ENCODE assay signal across 20 mouse cellular contexts in genomic region chr5:137091560-137091959, GRCm38 (mm10). TPM values are rescaled to one million over a fixed set of nuclear protein-coding genes. Genes with fewer than 3 reads are reported as not detected.
A peak's percentile ranks its signal among the peaks of the same experiment; 100 is the strongest.
DNase-seq lines count a peak whose midpoint lies in the region; ATAC-seq lines count a peak whose summit lies in the region.
"Had no signal": no experiment of that assay in that cellular context is flagged by ENCODE, and none has a peak within 500 bp of the region (broad histone marks: within the 10 kb centered on the region; RNA-seq: fewer than 3 reads in every experiment).

No protein-coding gene starts in this region.

- ATAC-seq in heart, embryonic 16.5 days (replicated peaks; ENCODE audit: extremely low read depth, insufficient read depth, low FRiP score): no peak
- ATAC-seq in limb, embryonic 15.5 days (ENCODE audit: insufficient number of reproducible peaks, low FRiP score, low TSS enrichment, low read depth): no peak
- ATAC-seq: hindbrain, embryonic 16.5 days; midbrain, embryonic 13.5 days had no signal

- H3K4me3 ChIP-seq in heart, embryonic 16.5 days (ENCODE audit: low read length): no peak overlapping the region
- H3K4me3 ChIP-seq in embryonic facial prominence, embryonic 10.5 days: no peak overlapping the region
- H3K4me3 ChIP-seq in limb, embryonic 15.5 days: no peak overlapping the region
- H3K4me3 ChIP-seq: gastrocnemius, adult 2 months; midbrain, embryonic 13.5 days; neural tube, embryonic 15.5 days had no signal

- no peak for DNase-seq in heart, adult 8-10 months (ENCODE audit: low spot score)
- DNase-seq in 416B (ENCODE audit: low read depth): peak; percentile 68
- DNase-seq in embryonic facial prominence, embryonic 10.5 days (ENCODE audit: low spot score): no peak
- DNase-seq in spleen, adult 12 weeks (ENCODE audit: low spot score): no peak
- DNase-seq in adrenal gland, postnatal 36 days: no peak
- DNase-seq in layer of hippocampus, adult 18-20 months (ENCODE audit: low spot score in 2 of 2): no peak
- DNase-seq: gastrocnemius, adult 2 months; heart, postnatal 14 days; kidney, adult 11 months; kidney, postnatal 14 days; layer of hippocampus, adult 9-11 months; retina, postnatal 1 day had no signal

- no peak overlapping the region for H3K27ac ChIP-seq in heart, embryonic 16.5 days (ENCODE audit: low read length)
- peak overlapping the region; percentile 30; the same call in 1 of the 2 replicates for H3K27ac ChIP-seq in embryonic facial prominence, embryonic 10.5 days (replicated peaks)
- H3K27ac ChIP-seq in limb, embryonic 15.5 days: peak overlapping the region; percentile 18; the same call in 1 of the 2 replicates
- H3K27ac ChIP-seq: gastrocnemius, adult 2 months; midbrain, embryonic 13.5 days; neural tube, embryonic 15.5 days had no signal

- H3K9ac ChIP-seq in heart, embryonic 16.5 days (ENCODE audit: low read length): 0 out of 2 replicates have a peak overlapping the region, but pooled peaks have one; percentile 22
- no peak overlapping the region for H3K9ac ChIP-seq in limb, embryonic 15.5 days
- H3K9ac ChIP-seq: midbrain, embryonic 13.5 days; neural tube, embryonic 15.5 days had no signal

- no peak overlapping the region for H3K4me2 ChIP-seq in heart, embryonic 16.5 days (ENCODE audit: low read depth, low read length)
- H3K4me2 ChIP-seq in limb, embryonic 15.5 days: no peak overlapping the region
- H3K4me2 ChIP-seq: midbrain, embryonic 13.5 days; neural tube, embryonic 15.5 days had no signal

- peaks cover 2% of the 10 kb centered on the region; the same call in 1 of the 2 replicates for H3K4me1 ChIP-seq in heart, embryonic 16.5 days (ENCODE audit: control insufficient read depth, insufficient read depth, low read length)
- peaks cover 8% of the 10 kb centered on the region for H3K4me1 ChIP-seq in embryonic facial prominence, embryonic 10.5 days
- H3K4me1 ChIP-seq in limb, embryonic 15.5 days: peaks cover 3% of the 10 kb centered on the region
- H3K4me1 ChIP-seq: midbrain, embryonic 13.5 days; neural tube, embryonic 15.5 days had no signal

- H3K27me3 ChIP-seq in heart, embryonic 16.5 days (ENCODE audit: control insufficient read depth, insufficient read depth, low read length): no peaks in the 10 kb centered on the region
- H3K27me3 ChIP-seq in embryonic facial prominence, embryonic 10.5 days (replicated peaks; ENCODE audit: low read depth, poor library complexity, severe bottlenecking): no peaks in the 10 kb centered on the region
- no peaks in the 10 kb centered on the region for H3K27me3 ChIP-seq in limb, embryonic 15.5 days
- H3K27me3 ChIP-seq: midbrain, embryonic 13.5 days; neural tube, embryonic 15.5 days had no signal

- H3K36me3 ChIP-seq in heart, embryonic 16.5 days (ENCODE audit: control insufficient read depth, insufficient read depth): no peaks in the 10 kb centered on the region
- no peaks in the 10 kb centered on the region for H3K36me3 ChIP-seq in embryonic facial prominence, embryonic 10.5 days (replicated peaks)
- H3K36me3 ChIP-seq in limb, embryonic 15.5 days: no peaks in the 10 kb centered on the region
- H3K36me3 ChIP-seq: midbrain, embryonic 13.5 days; neural tube, embryonic 15.5 days had no signal

- no peaks in the 10 kb centered on the region; the same call in 1 of the 2 replicates for H3K9me3 ChIP-seq in heart, embryonic 16.5 days (replicated peaks; ENCODE audit: control insufficient read depth, low read length)
- H3K9me3 ChIP-seq in embryonic facial prominence, embryonic 10.5 days: peaks cover 5% of the 10 kb centered on the region
- no peaks in the 10 kb centered on the region for H3K9me3 ChIP-seq in limb, embryonic 15.5 days
- H3K9me3 ChIP-seq: midbrain, embryonic 13.5 days; neural tube, embryonic 15.5 days had no signal

- WGBS in heart, embryonic 16.5 days: 53% methylated on average over 6 of the region's 6 CpGs
- WGBS in embryonic facial prominence, embryonic 10.5 days: 59% methylated on average over 6 of the region's 6 CpGs
- 50% methylated on average over 6 of the region's 6 CpGs for WGBS in limb, embryonic 15.5 days

RNA-seq across cellular contexts. Expression of gene Serpine1, which starts 19.5 kb away (rescaled TPM):
- polyA plus RNA-seq in heart, embryonic 16.5 days (2015; fragmentation: Nextera tagmentation; extraction: Ambion mirVana): 1.1 and 1.3 TPM in 2 replicates
- total RNA-seq in heart, adult 8-10 months (2022): 10 to 100 TPM; 33.2 to 59.2 (median 47.4) TPM
- polyA plus RNA-seq in embryonic facial prominence, embryonic 10.5 days (2016; fragmentation: Nextera tagmentation; extraction: Ambion mirVana): 0.12 TPM in 1 of 2 replicates, not detected in the other
- polyA plus RNA-seq in limb, embryonic 15.5 days (2015; fragmentation: Nextera tagmentation; extraction: Ambion mirVana): 0.52 and 0.65 TPM in 2 replicates
- total RNA-seq in adrenal gland, postnatal 36 days (2021): 10 to 100 TPM in 1 of 2 experiments, 1 to 10 TPM in 1; 3.5 to 11.2 TPM
- total RNA-seq in layer of hippocampus, adult 18-20 months (2021): under 1 TPM; 0.40 to 0.94 TPM
- total RNA-seq: granulocyte monocyte progenitor cell, adult 5-6 weeks had no signal

RNA-seq across cellular contexts. Expression of gene Trim56, which starts 24.4 kb away (rescaled TPM):
- polyA plus RNA-seq in heart, embryonic 16.5 days (2015; fragmentation: Nextera tagmentation; extraction: Ambion mirVana): 7.1 and 7.2 TPM in 2 replicates
- 10 to 100 TPM; 20.2 to 22.1 (median 21.5) TPM for total RNA-seq in heart, adult 8-10 months (2022)
- 3.7 and 3.8 TPM in 2 replicates for polyA plus RNA-seq in embryonic facial prominence, embryonic 10.5 days (2016; fragmentation: Nextera tagmentation; extraction: Ambion mirVana)
- 7.6 and 8.8 TPM in 2 replicates for polyA plus RNA-seq in limb, embryonic 15.5 days (2015; fragmentation: Nextera tagmentation; extraction: Ambion mirVana)
- 10 to 100 TPM; 40.9 to 44.8 TPM for total RNA-seq in adrenal gland, postnatal 36 days (2021)
- total RNA-seq in layer of hippocampus, adult 18-20 months (2021): 1 to 10 TPM; 5.9 to 6.0 TPM

RNA-seq across cellular contexts. Expression of gene Ap1s1, which starts 45.6 kb away (rescaled TPM):
- polyA plus RNA-seq in heart, embryonic 16.5 days (2015; fragmentation: Nextera tagmentation; extraction: Ambion mirVana): 133 and 148 TPM in 2 replicates
- 10 to 100 TPM; 30.2 to 40.5 (median 38.2) TPM for total RNA-seq in heart, adult 8-10 months (2022)
- polyA plus RNA-seq in embryonic facial prominence, embryonic 10.5 days (2016; fragmentation: Nextera tagmentation; extraction: Ambion mirVana): 177 and 178 TPM in 2 replicates
- 161 and 178 TPM in 2 replicates for polyA plus RNA-seq in limb, embryonic 15.5 days (2015; fragmentation: Nextera tagmentation; extraction: Ambion mirVana)
- total RNA-seq in adrenal gland, postnatal 36 days (2021): 10 to 100 TPM; 91.3 to 93.7 TPM
- total RNA-seq in layer of hippocampus, adult 18-20 months (2021): 100 to 1,000 TPM; 316 to 355 TPM

RNA-seq across cellular contexts. Expression of gene Muc3, which starts 57.6 kb away (rescaled TPM):
- polyA plus RNA-seq in heart, embryonic 16.5 days (2015; fragmentation: Nextera tagmentation; extraction: Ambion mirVana): 3.5 TPM in 1 of 2 replicates, not detected in the other
- total RNA-seq in heart, adult 8-10 months (2022): not detected
- not detected in 2 replicates for polyA plus RNA-seq in embryonic facial prominence, embryonic 10.5 days (2016; fragmentation: Nextera tagmentation; extraction: Ambion mirVana)
- polyA plus RNA-seq in limb, embryonic 15.5 days (2015; fragmentation: Nextera tagmentation; extraction: Ambion mirVana): not detected in 2 replicates
- total RNA-seq in adrenal gland, postnatal 36 days (2021): not detected
- total RNA-seq in layer of hippocampus, adult 18-20 months (2021): not detected
- total RNA-seq: gastrocnemius, adult 2 months; granulocyte monocyte progenitor cell, adult 5-6 weeks; heart, postnatal 14 days; left cerebral cortex, postnatal 25 days had no signal
- polyA plus RNA-seq: hindbrain, embryonic 16.5 days; liver, embryonic 16.5 days; midbrain, embryonic 13.5 days; neural tube, embryonic 15.5 days had no signal
